Mouse (Mus musculus): ENCODE data around the gene Kcnj3.

GRCm38 (mm10) chr2:55558368-55558985 lies 122.7 kb downstream of the Kcnj3 start:
- TF ChIP-seq POLR2A (IDR thresholded peaks at IDR 0.05; ENCODE audit: borderline replicate concordance, low read depth, low read length) (no peak), CTCF (IDR thresholded peaks at IDR 0.05; ENCODE audit: low read depth, low read length) (no peak)

Data from bone marrow macrophage, adult 2 months (primary cell).